ENCODE assay signal across 17 mouse cellular contexts in genomic region chr3:95884400-95884799, GRCm38 (mm10). TPM values are rescaled to one million over a fixed set of nuclear protein-coding genes. Genes with fewer than 3 reads are reported as not detected.
"Had no signal": no experiment of that assay in that cellular context is flagged by ENCODE, and none has a peak within 500 bp of the region (broad histone marks: within the 10 kb centered on the region; RNA-seq: fewer than 3 reads in every experiment).

No protein-coding gene starts in this region.

- DNase-seq: left cerebral cortex, postnatal 4 days; lung, embryonic 14.5 days; lung, postnatal 10 days; lung, postnatal 4 days; midbrain, embryonic 14.5 days; right cerebral cortex, postnatal 4 days; thymus, postnatal 4 days had no signal

- H3K4me2 ChIP-seq: limb, embryonic 13.5 days; liver, embryonic 11.5 days; liver, embryonic 15.5 days; lung, embryonic 14.5 days; neural tube, embryonic 15.5 days had no signal

- H3K27me3 ChIP-seq: limb, embryonic 13.5 days; neural tube, embryonic 15.5 days had no signal

- H3K4me3 ChIP-seq: layer of hippocampus, adult 2 months; limb, embryonic 13.5 days; liver, embryonic 15.5 days; midbrain, embryonic 10.5 days; myocyte; neural tube, embryonic 15.5 days had no signal

- H3K36me3 ChIP-seq: limb, embryonic 13.5 days; liver, embryonic 15.5 days; midbrain, embryonic 10.5 days; neural tube, embryonic 15.5 days had no signal

- H3K9ac ChIP-seq: limb, embryonic 13.5 days; liver, embryonic 15.5 days; lung, embryonic 14.5 days; neural tube, embryonic 15.5 days had no signal

- H3K27ac ChIP-seq: layer of hippocampus, adult 2 months; limb, embryonic 13.5 days; liver, embryonic 15.5 days; midbrain, embryonic 10.5 days; neural tube, embryonic 15.5 days had no signal

- H3K9me3 ChIP-seq: limb, embryonic 13.5 days; liver, embryonic 15.5 days; midbrain, embryonic 10.5 days; neural tube, embryonic 15.5 days had no signal

- ATAC-seq: hindbrain, embryonic 16.5 days; inflammation-experienced regulatory T-cells, adult 6 months had no signal

RNA-seq across cellular contexts. Expression of gene Car14, which starts 20.1 kb away (rescaled TPM):
- total RNA-seq: megakaryocyte, adult 5-6 weeks had no signal
- polyA plus RNA-seq: inflammation-experienced regulatory T-cells, adult 6 months had no signal
